Mouse (Mus musculus) CH12.LX (cell line): Measurements from ENCODE around the gene Dph2.

Experiments used
- CTCF ChIP-seq, 2 experiments: IDR thresholded peaks in 1 of 2; conservative IDR thresholded peaks in 1 of 2; 2 replicates each; pipeline ENCODE4 v1.5.1; 2011 to 2012; ENCODE audit warnings: low read depth in 2 of 2, low read length in 2 of 2, improper control_type of control experiment in 1 of 2, inconsistent platforms in 1 of 2, mild to moderate bottlenecking in 1 of 2, moderate library complexity in 1 of 2
- ELF1 ChIP-seq: IDR thresholded peaks from 2 replicates; pipeline ENCODE4 v1.6.1; 2014; ENCODE audit warnings: low read depth, mild to moderate bottlenecking, inconsistent platforms, low read length, improper control_type of control experiment
- EP300 ChIP-seq: IDR thresholded peaks from 2 replicates; pipeline ENCODE4 v1.6.1; 2011; ENCODE audit warnings: low read length, improper control_type of control experiment
- HCFC1 ChIP-seq: IDR thresholded peaks from 2 replicates; pipeline ENCODE4 v1.6.1; 2012; ENCODE audit warnings: low read depth, mild to moderate bottlenecking, inconsistent platforms, low read length, improper control_type of control experiment
- MAX ChIP-seq: IDR thresholded peaks from 2 replicates; pipeline ENCODE4 v1.6.1; 2011; ENCODE audit warnings: low read length, improper control_type of control experiment
- MEF2A ChIP-seq: IDR thresholded peaks from 2 replicates; pipeline ENCODE4 v1.6.1; 2014; ENCODE audit warnings: low read depth, mild to moderate bottlenecking, inconsistent platforms, low read length, improper control_type of control experiment, borderline replicate concordance
- MYC ChIP-seq: IDR thresholded peaks from 2 replicates; pipeline ENCODE4 v1.6.1; 2011; ENCODE audit warnings: low read depth, mild to moderate bottlenecking, improper control_type of control experiment, low read length
- POLR2A ChIP-seq: IDR thresholded peaks from 2 replicates; pipeline ENCODE4 v1.6.1; 2011; ENCODE audit warnings: low read depth, mild to moderate bottlenecking, improper control_type of control experiment, low read length
- POLR2AphosphoS2 ChIP-seq: IDR thresholded peaks from 2 replicates; pipeline ENCODE4 v1.6.1; 2011; ENCODE audit warnings: low read depth, low read length, improper control_type of control experiment
- RAD21 ChIP-seq: IDR thresholded peaks from 2 replicates; pipeline ENCODE4 v1.6.1; 2011; ENCODE audit warnings: low read depth, mild to moderate bottlenecking, low read length, improper control_type of control experiment, moderate library complexity
- TBP ChIP-seq: conservative IDR thresholded peaks from 2 replicates; pipeline ENCODE4 v1.6.1; 2011; ENCODE audit warnings: low read depth, low read length, improper control_type of control experiment
- USF2 ChIP-seq: conservative IDR thresholded peaks from 2 replicates; pipeline ENCODE4 v1.6.1; 2011; ENCODE audit warnings: low read depth, low read length, improper control_type of control experiment
- ZNF384 ChIP-seq: IDR thresholded peaks from 2 replicates; pipeline ENCODE4 v1.6.1; 2012; ENCODE audit warnings: low read depth, low read length, improper control_type of control experiment, inconsistent platforms

GRCm38 (mm10) chr4:117928699-117929241 lies 36.9 kb upstream of the Dph2 start:
- no peak for TF ChIP-seq POLR2AphosphoS2
- TF ChIP-seq MEF2A: no peak
- no peak for TF ChIP-seq EP300
- TF ChIP-seq CTCF (conservative IDR thresholded peaks at IDR 0.05 in 1 of 2, IDR thresholded peaks at IDR 0.05 in 1 of 2; ENCODE audit: low read depth in 2 of 2, low read length in 2 of 2): peak in 1 of 2 experiments; percentile 59; a peak in 2 of 4 replicates
- TF ChIP-seq POLR2A: no peak
- TF ChIP-seq MAX: no peak
- no peak for TF ChIP-seq ELF1
- no peak for TF ChIP-seq ZNF384
- no peak for TF ChIP-seq USF2
- TF ChIP-seq TBP: no peak
- TF ChIP-seq RAD21: peak; percentile 13
- no peak for TF ChIP-seq HCFC1
- TF ChIP-seq MYC: no peak
